In the genomic region with DNA sequence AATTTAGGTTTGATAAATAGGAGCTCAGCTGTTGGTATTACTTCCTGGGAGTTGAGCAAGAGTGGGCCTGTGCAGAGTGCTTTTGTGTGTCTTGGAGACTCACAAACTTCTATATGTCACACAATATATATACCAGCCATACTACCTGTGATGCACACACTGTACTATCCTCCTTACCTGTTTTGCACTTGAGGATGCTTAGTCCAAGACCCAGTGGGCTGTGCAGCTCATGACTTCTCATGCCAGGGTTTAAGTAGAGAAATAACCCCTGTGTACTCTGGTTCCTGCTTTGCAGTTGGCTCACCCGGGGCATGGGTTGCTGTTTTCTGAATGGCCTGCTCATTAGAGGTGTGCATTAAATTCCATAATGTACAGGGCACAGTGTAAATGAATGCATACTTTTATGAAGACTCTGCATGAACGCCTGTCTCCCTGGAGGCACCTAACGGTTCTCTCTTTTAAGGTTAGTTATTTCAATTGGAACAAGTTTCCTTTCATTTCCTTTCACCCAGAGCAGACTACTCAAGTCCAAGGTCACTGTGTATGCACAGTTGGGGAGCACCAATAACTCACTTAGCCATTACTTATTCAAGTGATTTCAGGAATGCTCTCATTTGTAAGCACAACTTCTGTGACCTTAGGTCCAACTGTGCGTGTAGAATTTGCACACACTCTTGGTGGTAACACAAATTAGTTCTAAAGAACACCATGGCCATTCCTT, we compare ENCODE assay signal across 14 mouse cellular contexts.
"Had no signal": no experiment of that assay in that cellular context is flagged by ENCODE, and none has a peak within 500 bp of the region (broad histone marks: within the 10 kb centered on the region; RNA-seq: fewer than 3 reads in every experiment).

No protein-coding gene starts in this region.

- ATAC-seq: intestine, embryonic 15.5 days; liver, embryonic 12.5 days; midbrain, embryonic 15.5 days had no signal

- H3K27me3 ChIP-seq: intestine, embryonic 15.5 days; kidney, embryonic 15.5 days; limb, embryonic 15.5 days; liver, embryonic 12.5 days; midbrain, embryonic 15.5 days; neural tube, embryonic 13.5 days; stomach, embryonic 15.5 days had no signal

- H3K27ac ChIP-seq: intestine, embryonic 15.5 days; kidney, embryonic 15.5 days; limb, embryonic 15.5 days; liver, embryonic 12.5 days; midbrain, embryonic 10.5 days; midbrain, embryonic 15.5 days; neural tube, embryonic 13.5 days; stomach, embryonic 15.5 days had no signal

- DNase-seq: left cerebral cortex, postnatal 4 days; lung, embryonic 14.5 days; lung, postnatal 4 days; right cerebral cortex, postnatal 4 days; thymus, adult 2 months; thymus, postnatal 25 days had no signal

- H3K4me3 ChIP-seq: intestine, embryonic 15.5 days; kidney, embryonic 15.5 days; limb, embryonic 15.5 days; liver, embryonic 12.5 days; midbrain, embryonic 10.5 days; midbrain, embryonic 15.5 days; neural tube, embryonic 13.5 days; stomach, embryonic 15.5 days had no signal

- H3K4me1 ChIP-seq: intestine, embryonic 15.5 days; midbrain, embryonic 10.5 days; midbrain, embryonic 15.5 days; neural tube, embryonic 13.5 days; stomach, embryonic 15.5 days had no signal

- H3K36me3 ChIP-seq: intestine, embryonic 15.5 days; kidney, embryonic 15.5 days; limb, embryonic 15.5 days; liver, embryonic 12.5 days; midbrain, embryonic 10.5 days; midbrain, embryonic 15.5 days; neural tube, embryonic 13.5 days; stomach, embryonic 15.5 days had no signal
